Mouse (Mus musculus): Measurements from ENCODE around the gene Anks1b.
A peak's percentile ranks its signal among the peaks of the same experiment; 100 is the strongest.

Gene Anks1b

GRCm38 (mm10) chr10:89873146-89873950 lies at the start of gene Anks1b:
Gene Anks1b (plus strand): TSS chr10:89873509.
- DNase-seq: peak; percentile 72

GRCm38 (mm10) chr10:89823906-89824305 lies 49.4 kb upstream of the Anks1b start:
- DNase-seq: peak; percentile 47

GRCm38 (mm10) chr10:89826896-89827295 lies 46.4 kb upstream of the Anks1b start:
- DNase-seq: peak; percentile 4

GRCm38 (mm10) chr10:89832334-89832733 lies 41.0 kb upstream of the Anks1b start:
- DNase-seq: no peak

DNA sequence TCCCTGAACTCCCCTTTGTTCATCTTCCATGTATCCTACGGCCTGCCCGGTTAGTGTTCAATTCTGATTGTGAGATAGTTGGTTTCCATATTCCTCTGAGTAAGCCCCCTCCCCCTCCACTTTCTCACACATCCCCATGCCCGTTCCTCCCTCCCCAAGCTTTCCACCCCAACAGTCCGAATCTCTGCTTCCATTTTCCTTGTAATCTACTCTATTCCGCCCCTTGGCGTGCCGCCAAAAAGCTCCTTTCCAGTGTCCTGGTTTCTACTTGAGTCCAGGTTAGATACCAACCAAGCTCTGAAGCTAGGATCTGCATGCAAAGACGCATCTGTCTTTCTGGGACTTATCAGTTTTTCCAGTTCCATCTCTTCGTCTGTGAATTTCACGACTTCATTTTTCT lies 40.1 kb upstream of the Anks1b start:
- DNase-seq: no peak

DNA sequence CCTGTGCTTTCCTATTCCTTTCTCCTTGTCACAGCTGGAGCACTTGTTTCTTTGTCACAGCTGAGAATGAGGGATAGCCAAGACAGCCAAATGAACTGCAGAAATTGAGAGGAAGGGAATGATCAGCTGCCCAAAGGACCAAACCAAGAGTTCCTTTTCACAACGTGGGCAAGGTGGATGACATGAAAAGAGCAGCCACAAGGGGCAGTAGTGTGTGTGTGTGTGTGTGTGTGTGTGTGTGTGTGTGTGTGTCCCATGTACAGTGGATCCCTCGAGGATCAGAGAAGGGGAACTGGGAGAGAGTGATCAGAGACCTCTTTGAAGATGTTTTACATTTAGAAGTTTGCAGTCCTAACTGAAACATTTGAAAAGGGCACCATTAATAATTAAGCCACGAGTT lies 35.8 kb upstream of the Anks1b start:
- DNase-seq: no peak

DNA sequence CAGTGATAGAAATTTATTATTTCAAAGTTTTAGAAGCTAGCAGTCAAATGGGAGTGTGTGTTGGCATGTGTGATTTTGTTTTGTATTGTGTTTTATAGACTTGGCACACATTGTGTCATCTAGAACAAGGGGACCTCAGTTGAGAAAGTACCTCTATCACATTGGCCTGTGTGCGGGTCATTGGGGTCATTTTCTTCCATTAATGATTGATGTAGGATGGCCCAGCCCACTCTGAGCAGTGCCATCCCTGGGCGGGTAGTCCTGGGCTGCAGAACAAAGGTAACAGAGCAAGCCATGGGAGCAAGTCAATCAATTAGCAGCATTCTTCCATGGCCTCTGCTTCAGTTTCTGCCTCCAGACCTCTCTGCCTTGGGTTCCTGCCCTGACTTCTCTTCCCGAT lies 34.5 kb upstream of the Anks1b start:
- DNase-seq: no peak

DNA sequence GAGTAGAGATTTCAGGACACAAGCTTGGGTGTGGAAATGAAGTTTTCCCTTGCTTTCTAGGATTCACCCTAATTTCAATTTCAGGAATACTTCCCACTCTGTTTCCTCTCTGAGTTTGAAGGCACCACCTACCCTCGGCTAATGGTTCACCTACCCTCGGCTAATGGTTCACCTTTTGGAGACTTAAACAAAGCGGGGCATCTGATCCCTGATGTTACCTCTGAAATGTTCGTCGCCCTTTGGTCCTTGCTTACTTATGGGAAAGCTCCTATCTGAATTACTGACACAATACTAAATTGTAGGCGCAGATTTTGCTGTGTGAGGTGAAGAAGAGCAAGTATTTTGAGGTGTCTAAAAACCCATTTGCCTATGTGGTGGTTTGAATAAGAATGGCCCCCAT lies 22.4 kb upstream of the Anks1b start:
- DNase-seq: no peak

- no peak for DNase-seq
These were observed 17.9 kb upstream of the Anks1b start for GRCm38 (mm10) chr10:89855251-89855875.

GRCm38 (mm10) chr10:89856286-89856685 lies 17.0 kb upstream of the Anks1b start:
- no peak for DNase-seq

DNA sequence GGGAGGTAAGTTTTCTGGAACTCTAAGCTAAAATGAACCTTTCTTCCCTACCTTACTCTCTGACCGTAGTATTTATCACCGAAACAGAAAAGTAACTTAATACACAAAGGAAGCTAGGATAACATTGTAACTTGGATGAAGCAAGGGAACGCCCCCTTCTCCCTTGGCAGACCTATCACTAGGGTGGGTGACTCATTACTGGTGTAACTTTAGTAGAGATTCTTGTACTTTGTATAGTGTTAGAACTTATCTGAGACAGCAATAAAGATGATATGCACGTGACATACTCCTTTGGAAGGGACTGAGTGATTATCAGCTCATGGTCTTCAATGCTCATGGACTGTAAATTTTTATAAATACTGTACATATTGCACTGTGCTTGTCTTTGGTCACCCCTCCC lies 5.1 kb upstream of the Anks1b start:
- DNase-seq: no peak

DNA sequence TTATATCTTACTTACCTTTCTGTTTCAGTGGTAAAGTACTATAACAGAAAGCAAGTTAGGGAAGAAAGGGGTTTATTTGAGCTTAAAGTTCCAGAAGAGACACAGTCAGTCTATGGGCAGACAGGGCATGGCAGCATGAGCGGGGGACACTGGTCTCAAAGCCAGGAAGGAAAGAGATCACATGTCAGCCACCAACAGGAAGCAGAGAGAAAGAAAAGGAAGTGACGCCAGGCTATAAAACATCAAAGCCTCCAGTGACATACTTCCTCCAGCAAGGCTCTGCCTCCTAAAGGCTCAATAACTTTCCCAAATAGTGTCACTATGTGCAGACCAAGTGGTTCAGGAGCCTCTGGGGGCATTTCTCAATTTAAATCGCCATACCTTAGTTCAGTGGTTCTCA lies 4.5 kb upstream of the Anks1b start:
- DNase-seq: no peak

GRCm38 (mm10) chr10:89872501-89873145 lies 686 bp upstream of the Anks1b start:
- peak; percentile 64 for DNase-seq

DNA sequence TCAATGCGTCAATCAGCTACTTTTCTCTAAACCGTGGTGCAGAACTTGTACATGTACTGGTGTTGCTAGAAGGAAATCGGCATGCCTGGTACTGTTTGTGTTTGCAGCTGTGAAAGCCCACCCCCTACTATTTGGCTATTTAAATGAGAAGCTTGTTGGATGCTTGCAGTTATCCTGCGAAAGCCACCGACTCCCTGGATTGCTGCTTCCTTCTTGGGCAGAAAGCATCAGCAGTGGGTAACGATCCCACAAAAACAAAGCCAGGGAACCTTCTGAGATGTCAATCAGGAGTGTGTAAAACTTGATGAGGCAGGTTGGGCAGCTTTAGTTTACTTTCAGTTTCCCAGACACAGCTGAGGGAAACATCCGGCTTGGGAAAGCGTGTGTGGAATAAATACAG lies 727 bp downstream of the Anks1b start:
- DNase-seq: peak; percentile 13

DNA sequence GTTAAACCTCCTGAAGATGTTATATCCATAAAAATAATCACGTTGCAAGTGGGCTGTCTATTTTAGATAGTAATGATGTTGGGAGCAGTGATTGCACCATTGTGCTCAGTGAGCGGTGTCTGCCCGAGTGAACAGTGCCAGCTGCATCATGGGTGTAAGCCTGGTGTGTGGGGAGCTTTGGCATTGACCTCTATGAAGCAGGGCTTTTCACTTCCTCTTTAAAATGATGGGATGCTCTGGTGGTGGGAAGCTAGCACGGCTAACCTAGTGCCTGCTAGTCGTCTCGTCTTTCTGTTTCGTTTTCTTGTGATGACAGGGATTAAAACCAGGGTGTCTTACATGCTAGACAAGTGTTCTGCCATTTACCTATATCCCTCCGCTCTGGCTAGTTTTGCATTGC lies 10.3 kb downstream of the Anks1b start:
- DNase-seq: no peak

- peak; percentile 7 for DNase-seq
These were observed 29.5 kb downstream of the Anks1b start for GRCm38 (mm10) chr10:89902720-89903337.

- no peak for DNase-seq
These were observed 38.6 kb downstream of the Anks1b start for GRCm38 (mm10) chr10:89911889-89912288.

- no peak for DNase-seq
These were observed 39.9 kb downstream of the Anks1b start for GRCm38 (mm10) chr10:89913174-89913573.

- no peak for DNase-seq
These were observed 43.8 kb downstream of the Anks1b start for GRCm38 (mm10) chr10:89917141-89917540.

DNA sequence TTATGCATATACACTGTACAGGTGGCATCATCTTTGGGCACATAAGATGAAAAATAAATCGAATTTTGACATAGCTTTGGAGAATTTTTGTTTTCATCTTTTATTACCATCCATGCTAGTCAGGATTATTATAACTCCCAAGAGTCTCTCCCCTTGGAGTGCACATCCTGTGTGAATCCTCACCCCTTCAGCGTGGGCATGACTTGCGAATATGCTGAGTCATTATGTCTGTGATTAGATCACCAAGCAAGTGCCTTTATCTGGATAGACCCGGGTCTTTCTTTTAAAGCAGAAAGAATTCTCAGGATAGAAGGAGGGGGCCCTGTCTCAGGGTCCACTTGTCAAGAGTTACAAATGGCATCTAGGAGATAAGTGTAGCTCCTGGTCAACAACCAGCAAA lies 48.7 kb downstream of the Anks1b start:
- no peak for DNase-seq

DNA sequence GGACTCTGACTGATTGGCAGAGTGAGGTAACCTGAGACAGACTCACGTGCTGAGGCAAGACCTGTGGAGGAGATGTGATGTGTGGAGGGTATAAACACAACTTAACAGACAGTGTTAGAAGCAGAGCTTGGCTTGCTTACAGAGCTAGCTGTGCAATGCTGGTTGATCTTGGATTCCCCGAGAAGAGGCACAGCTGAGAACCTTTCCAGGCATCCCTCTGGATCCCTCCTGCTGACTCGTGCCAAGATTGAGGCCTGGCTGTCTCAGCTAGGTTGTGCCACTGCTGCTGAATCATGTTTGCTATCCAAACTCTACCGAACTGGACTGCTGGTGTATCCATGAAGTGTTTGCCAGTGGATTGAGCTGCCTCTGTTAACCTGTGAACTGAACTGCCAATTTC lies 68.9 kb downstream of the Anks1b start:
- no peak for DNase-seq

DNA sequence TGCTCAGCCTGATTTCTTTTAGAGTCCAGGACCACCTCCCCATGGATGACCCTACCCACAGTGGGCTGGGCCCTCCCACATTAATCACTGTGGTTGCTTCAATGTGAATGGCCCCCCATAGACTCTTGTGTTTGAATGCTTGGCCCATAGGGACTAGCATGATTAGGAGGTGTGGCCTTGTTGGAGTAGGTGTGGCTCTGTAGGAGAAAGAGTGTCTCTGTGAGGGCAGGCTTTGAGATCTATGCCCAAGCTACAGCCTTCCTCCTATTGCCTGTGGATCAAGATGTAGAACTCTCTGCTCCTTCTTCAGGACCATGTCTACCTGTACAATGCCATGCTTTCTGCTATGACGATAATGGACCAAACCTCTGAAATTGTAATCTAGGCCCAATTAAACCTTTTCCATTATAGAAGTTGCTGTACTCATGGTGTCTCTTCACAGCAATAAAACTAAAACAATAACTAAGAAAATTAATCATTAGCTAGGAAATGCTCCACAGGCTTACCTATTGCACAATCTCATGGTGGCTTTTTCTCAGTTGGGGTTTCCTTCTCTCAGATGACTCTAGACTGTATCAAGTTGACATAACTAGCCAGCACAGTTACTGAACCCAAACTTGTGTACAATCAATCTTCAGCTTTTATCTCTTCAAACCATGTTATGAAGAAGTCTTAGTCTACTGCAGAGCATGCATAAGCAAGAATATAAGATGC lies 73.5 kb downstream of the Anks1b start:
- no peak for DNase-seq

DNA sequence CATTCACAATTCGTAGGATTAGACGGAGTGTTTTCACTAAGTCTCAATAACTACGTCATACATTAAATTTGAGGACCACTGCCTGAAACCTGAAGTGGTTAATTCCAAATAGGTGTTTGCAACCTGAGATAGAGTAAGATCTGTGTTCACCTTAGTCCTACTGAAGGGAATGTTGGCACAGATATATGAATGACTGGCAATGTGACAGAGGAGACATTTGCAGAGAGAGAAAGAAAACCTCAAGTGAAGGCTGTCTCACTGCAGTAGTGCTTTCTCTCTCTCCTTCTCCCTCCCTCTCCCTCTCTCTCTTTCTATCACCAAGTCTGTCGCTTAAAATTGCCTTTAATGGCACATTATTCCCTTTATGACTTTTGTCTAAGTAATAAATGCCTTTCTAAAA lies 101.1 kb downstream of the Anks1b start:
- DNase-seq: no peak

Measured in embryo, embryonic 11 days (tissue).